Mouse (Mus musculus) spleen, adult 2 months (tissue): ENCODE measurements around the gene Ncoa1.

Experiments used
- CTCF ChIP-seq: fragments of 200-500 bp; IDR thresholded peaks from 2 replicates; pipeline ENCODE4 v1.5.1; 2011; ENCODE audit warnings: mild to moderate bottlenecking, inconsistent platforms; ENCODE audit not compliant: insufficient read depth, insufficient read length, insufficient replicate concordance; ENCODE audit errors: extremely low read depth
- POLR2A ChIP-seq: fragments of 200-500 bp; IDR thresholded peaks from 2 replicates; pipeline ENCODE4 v1.6.1; 2011; ENCODE audit warnings: low read depth, low read length, inconsistent platforms

GRCm38 (mm10) chr12:4436198-4436597 is 40.8 kb downstream of the Ncoa1 start:
- no peak for TF ChIP-seq CTCF
- TF ChIP-seq POLR2A = no peak
